Mouse (Mus musculus) layer of hippocampus, adult 11-12 months (tissue): Measurements from ENCODE around the gene Six2.
A peak's percentile ranks its signal among the peaks of the same experiment; 100 is the strongest.

Experiments used
- DNase-seq: peaks from one replicate; pipeline ENCODE4 v3.0.0; 2022; ENCODE audit warnings: low spot score

Six2 gene

DNA sequence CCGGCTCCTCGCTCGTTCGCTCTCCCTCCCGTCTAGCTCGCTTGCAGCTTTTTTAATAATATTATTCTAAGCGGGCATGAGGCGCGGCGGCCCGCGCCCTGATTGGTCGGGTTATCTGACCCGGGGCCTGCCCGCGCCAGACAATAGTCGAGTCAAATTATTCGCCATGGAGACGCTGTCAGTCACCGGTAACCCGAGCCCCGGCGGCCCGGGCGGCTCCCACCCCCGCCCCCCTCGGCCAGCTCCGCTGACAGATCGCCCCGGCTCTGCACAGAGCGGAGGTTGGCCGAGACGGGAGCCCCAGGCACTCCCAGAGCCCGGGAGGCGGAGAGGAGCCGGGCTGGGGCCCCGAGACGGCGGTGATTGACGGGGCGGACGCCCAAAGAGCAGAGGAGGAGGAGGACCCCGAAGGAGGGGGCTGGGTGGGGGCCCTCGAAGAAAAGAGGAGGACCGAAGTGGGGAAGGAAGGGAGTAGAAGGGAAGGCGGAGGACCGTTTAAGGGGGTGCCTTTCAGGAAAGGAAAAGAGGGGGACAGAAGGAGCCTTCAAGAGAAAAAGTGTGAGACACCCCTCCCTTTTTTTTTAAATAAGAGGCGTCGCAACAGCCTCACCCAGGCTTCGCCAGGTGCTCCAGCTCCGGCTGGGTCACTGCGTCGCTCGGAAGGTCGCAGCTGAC is at the start of gene Six2:
Six2 (minus strand) TSS at position 39 of the 675 bp plus-strand sequence.
- DNase-seq, result no peak

DNA sequence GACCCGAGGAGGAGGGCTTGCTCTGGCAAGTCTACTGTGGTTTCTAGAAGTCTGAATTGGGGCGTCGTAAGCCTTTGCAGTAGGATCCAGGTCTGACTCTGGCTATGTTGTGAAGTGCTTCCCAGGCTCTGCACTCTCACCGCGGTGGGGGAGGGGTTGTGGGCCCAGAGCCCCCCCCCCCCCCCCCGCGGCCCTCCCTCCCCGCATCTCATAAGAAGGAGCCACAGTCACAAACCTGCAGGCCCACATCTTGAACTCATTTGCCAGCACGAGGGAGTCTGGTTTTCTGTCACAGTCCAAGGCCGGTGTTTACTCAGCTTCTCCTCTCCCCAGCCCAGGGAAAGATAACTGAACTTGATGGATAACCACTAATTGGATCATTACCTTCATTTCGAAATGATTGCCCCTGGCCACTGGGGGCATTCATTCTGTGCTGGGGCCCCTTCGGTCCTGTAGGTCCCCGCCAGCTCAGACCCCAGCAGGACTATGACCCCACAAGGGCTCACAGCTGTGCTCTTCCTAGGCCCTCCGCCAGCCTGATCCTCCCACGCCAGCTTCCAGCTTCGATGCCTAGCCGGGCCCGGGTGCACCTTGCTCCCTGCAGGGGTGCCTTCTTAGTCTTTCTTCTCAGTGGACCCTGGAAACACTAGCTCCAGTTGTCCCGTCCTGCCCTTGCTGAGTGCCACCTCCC is 49.2 kb upstream of the Six2 start:
- no peak for DNase-seq

DNA sequence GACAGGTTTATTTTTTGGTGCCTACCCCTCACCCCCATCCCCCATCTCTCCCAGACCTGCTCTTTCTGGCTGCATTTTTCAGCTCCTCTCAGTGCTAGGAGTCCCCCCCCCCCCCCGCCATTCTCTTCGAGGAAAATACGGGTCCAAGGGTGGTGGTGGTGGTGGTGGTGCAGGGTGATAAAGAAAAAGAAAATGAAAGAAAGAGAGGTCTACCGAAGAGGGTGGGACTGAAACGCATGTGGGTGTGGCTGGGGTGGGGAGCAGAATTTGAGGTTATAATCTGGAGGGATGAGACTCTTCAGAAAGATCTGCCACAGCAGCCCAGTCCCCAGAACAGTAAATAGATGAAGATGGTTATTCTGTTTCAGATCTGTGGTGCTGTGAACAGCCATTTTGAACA is 43.3 kb upstream of the Six2 start:
- DNase-seq, result no peak

DNA sequence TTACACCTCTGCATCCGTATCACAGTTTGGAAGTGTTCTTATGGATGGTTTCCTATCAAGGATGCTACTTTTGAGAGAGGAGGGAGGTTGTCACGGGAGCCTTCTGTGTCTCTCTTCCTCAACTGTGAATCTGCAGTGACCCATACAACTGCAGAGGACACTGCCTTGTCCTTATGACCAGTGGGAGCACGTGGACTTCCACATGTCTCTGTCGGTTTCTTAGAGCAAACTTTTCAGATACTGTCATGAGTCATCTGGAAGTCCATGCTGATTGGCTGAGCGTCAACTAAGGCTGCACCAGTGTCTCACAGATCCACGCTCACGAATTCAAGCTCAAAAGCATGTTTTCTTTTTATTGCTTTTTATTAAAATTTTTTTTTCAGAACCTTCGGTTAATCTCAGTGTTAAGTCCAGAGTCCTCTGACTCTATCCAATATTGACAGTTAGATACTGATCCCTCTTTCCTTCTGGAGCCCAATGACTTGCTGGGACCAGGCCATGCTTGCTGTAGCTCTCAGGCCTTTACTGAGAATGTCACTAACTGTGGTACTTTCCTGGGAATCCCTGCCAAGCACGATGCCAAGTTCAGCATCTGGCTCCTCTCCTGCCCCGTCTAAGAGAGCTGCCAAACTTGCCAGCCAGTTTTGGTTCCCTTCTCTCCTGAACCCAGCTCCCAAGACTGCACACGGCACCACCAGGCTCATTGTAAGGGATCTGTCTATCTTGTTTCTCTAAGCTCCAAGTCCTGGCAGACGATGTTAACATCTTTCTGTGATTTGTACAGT is 42.3 kb upstream of the Six2 start:
- no peak for DNase-seq

DNA sequence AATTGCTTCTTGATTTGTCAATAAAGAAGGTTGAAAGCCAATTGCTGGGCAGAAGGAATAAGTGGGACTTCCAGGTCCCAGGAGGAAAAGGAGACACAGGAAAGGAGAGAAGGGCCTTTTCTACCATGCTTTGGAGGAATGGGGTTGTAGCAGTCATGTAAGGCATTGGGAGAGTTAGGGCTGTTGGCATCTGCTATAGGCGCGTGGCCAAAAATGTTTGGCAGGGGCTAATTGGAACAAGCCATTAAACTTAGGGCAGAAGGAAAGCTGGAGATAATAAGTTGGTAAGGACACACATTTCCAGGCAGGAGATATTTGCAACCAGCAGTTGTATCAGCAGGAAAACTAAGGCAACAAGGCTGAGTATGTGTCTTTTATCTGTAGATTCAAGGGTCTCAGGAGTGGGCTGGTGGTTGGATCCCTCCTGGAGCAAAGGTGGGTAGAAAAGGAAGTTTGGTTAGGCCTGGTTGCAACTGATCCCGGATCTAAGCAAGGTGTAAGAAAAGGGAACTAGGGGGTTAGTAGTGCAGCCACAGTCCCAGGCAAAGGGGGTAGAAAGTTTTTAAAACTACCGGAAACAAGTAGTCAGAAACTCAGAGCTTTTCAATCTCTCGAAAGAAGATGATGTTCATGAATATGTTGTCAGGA is 40.1 kb upstream of the Six2 start:
- peak; percentile 7 for DNase-seq

DNA sequence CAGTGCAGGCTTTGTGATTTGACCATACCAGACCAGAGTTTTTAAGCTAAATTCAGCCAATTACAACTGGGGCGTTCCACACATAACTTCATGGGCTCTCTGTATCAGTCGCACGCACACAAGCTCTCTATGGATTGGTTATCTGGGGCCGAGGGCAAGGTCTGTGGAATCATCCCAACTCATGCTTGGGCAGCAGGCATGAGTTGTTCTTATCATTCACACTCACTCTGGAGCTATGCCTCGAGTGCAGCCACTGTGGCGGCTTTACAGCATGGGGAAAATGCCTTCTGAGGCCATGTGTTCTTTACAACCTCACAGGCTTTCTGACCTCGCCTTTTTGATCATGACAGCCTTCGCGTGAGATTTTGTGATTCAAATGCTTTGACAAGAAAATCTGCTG is 37.9 kb upstream of the Six2 start:
- no peak for DNase-seq

DNA sequence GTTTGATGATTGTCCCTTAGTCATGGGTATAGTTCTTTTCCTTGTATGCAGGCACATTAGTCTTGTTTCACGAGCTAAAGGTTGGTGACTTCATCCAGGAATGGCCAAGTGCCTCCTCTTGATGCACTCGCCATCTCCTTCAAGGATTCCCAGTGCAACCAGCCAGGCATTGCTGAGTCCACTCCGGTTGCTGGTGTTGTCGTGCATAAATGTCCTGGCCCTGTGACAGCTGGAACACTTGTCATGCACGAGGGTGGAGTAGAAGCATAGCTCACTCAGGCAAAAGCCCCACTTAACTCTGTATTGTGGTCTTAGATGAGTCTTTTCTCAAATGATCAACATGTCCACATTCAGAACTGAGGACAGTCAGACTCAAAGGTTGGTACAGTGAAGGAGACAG is 35.1 kb upstream of the Six2 start:
- DNase-seq, result no peak

DNA sequence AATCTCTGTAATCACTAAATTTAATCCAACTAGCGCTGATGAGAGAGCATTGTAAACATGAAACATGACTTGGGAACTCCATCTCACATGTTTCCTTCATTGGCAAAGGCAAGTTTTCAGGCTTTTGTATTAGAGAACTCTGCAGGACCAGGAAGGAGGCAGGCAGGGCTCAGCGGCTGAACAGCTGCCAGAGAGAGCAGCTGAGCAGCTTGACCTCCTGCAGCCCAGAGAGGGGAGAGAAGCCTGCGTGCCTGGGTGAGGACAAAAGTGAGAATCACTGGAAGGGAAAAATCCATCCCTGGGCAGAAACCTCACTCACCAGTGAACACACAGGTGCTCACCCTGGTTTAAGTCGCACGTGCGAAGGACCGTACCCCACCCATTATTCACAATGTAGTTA is 29.2 kb upstream of the Six2 start:
- no peak for DNase-seq

DNA sequence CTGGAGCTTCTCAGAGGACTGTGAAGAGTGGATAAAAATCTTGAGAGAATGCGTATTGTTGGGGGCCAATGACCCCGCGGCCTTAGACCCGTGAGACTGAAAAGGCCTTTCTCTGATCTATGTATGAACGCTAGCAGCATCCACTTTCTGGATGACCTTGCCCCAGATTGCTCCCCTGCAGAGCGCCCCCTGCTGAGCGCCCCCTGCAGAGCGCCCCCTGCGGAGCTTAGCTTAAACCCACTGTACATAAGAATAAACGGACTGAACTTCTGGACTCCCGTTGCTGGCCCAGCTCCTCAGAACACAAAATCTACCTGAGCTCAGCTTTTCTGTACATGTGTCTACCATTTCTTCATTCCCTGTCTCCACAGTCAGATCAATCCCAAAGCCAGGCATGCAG is 27.7 kb upstream of the Six2 start:
- no peak for DNase-seq

DNA sequence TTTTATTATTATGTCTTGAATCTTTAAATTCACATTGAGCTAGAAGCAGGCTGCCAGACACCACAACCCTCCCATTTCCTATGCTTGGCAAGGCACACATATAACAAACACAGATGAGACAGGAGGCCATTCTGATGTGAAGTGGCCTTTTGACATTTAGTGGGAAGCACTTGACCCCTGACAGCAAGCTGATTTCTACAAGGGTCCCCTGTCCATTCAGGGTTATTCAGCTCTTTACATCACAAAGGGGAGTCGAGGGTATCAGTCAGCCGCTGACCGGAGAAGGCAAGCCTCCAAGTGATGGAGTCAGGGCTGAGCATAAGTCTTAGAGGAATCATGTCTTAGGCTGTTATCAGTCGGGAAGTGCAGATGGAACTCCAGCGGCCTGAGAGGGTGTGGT is 26.3 kb upstream of the Six2 start:
- no peak for DNase-seq

DNA sequence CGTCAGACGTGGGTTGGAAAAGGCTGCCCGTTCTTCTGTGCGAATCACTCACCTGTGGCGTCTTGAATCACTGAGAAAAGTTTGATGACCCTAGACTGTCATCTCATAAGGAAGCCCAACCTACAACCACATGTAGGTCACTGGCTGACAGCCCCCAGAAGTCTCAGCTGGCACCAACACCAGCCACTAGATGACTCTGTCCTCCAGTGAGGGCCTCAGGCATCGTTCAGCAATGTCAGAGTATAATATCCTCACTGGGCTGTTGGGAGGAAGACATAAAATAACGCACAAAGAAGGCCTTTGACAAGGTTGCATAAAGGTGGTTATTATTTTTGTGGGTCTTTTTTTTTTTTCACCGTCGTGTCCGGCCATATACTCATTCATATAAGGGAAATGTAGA is 24.8 kb upstream of the Six2 start:
- no peak for DNase-seq

DNA sequence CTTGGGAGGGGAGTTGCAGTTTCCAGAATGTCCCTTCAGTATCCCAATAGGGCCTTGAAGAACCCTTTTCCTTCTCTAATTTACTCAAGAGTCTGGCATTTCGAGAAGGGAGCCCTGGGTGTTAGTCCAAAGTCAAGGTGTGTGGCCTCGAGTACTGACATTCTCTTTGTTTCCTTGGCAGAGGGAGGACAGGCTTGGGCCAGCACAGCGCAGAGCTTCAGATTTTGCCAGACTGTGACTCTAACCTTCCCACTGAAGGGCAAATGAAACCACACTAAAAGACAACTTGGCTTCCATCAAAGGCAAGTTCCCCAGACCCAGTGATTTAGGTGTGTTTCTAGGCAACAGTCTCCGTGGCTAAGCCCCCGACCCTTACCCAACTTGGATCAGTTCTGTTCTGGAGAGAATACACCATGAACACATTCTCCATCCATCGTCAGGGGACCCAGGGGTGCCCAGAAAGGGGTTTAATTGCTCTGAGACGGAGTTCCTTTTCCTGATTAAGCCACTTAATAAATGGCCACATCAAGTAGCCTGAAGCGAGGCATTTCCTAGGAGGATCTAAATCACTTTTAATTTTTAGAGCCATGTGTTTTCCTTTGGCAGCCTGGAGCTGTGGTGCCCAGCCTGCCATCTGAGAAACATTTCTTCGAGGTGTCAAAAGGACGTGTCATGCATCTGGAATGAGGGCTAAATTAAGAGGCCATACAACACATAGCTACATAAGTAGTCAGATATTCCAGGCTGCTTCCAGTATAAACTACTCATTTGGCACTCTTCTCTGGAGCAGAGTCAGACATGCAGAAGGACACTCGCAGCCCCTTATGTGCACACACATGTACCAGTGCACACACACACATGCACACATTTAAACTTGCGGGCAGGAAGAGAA is 16.5 kb upstream of the Six2 start:
- DNase-seq, result no peak

DNA sequence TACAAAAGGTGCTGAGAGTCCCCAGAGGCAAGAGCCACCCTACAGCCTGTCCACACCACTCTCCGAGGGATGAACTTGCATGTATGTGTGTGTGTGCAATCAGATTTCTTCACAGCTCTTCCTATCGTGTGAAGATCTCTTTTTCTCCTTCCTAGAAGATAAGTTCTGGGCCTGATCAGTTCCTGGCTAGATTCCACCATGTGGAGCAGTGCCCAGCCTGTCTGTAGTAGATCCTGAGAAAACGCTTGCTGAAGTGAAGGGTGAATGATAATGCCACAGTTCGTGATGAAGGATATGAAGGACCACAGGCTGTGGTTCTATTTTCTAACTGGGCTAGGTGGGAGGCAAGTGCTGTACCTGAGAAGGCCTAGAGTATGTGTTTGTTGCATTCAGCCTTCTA is 12.0 kb upstream of the Six2 start:
- no peak for DNase-seq

DNA sequence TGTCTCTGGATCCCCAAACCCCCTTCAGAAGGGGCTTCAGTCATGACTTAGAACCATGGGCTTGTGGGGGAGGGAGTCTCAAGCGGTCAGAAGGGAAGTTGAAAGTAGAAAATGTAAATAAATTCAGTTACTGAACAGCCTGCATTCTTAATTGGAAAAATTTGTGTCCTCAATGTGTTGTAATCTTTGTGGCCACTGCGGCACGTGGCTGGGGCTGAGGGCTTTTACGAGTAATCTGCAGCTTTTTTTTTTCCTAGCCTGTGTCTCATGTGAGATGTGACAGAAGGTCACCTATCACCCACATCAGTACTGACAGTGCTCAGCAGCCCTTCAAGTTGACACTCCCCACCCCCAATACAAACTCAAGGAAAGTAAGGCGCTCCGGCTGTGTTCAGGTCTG is 10.6 kb upstream of the Six2 start:
- DNase-seq, result no peak

DNA sequence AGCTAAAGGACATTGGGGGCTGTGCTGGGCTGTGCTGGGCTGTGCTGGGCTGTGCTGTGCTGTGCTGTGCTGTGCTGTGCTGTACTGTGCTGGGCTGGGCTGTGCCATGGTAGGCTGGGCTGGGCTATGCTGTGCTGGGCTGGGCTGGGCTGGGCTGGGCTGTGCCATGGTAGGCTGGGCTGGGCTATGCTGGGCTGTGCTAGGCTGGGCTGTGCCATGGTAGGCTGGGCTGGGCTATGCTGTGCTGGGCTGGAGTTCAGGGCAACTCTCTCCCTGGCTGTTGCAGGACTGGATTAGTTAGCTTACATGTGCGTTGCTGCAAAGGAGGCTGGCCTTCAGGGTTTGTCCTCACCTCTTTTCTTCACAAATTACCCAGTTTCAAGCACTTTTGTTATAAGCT is 9.9 kb upstream of the Six2 start:
- DNase-seq, result no peak

DNA sequence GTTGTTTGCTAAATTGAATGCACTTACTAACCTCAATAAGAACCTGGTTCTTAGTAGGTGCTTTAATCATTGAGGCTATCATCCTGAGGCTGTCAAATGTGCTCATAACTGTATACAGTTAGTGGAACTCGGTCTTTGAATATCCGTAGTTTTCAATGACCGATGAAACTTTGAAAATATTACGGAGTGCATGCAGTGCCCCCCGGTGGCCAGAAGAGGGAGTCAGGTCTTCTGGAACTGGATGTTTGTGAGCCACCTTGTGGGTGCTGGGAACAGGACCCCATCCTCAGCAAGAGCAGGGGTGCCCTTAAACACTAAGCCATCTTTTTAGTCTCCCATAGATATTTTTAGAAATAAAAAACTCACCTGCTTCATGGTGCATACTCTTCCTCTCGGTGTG is 6.4 kb upstream of the Six2 start:
- no peak for DNase-seq

DNA sequence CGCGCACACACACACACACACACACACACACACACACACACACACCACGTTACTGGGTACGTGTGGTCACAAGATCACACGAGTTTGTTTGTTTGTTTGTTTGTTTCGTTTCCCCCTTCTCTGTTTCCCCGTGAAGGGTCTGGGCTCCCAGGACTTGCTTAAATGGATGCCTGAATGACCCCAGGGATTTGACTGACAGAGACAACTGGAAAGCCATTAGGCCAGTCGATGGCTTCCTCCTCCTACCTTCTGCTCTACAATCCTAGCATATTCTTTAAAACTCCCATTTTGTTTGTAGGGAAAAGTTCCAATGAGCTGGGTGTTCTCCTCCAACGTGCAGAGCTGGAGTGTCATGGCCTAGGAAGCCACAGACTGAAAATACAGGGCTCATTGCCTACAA is 5.0 kb upstream of the Six2 start:
- no peak for DNase-seq

DNA sequence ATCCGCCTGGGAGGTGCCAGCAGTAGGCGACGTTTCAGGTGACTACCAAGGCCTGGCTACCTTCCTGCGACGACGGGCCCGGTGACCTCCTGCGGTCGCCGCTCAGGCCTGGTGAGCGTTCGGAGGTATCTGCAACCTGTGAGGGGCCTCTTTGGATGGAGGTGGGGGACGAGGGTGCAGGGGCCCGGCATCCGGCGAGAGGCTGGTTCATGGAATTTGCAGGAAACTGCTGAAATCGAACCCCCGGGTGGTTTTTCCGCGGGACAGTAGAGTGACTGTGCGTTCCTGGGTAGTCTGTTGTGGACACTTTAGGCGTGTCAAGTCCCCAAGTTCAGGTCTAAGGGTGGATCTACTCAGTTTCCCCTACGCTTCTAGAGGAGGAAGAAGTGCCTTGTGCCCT is 4.5 kb upstream of the Six2 start:
- no peak for DNase-seq

DNA sequence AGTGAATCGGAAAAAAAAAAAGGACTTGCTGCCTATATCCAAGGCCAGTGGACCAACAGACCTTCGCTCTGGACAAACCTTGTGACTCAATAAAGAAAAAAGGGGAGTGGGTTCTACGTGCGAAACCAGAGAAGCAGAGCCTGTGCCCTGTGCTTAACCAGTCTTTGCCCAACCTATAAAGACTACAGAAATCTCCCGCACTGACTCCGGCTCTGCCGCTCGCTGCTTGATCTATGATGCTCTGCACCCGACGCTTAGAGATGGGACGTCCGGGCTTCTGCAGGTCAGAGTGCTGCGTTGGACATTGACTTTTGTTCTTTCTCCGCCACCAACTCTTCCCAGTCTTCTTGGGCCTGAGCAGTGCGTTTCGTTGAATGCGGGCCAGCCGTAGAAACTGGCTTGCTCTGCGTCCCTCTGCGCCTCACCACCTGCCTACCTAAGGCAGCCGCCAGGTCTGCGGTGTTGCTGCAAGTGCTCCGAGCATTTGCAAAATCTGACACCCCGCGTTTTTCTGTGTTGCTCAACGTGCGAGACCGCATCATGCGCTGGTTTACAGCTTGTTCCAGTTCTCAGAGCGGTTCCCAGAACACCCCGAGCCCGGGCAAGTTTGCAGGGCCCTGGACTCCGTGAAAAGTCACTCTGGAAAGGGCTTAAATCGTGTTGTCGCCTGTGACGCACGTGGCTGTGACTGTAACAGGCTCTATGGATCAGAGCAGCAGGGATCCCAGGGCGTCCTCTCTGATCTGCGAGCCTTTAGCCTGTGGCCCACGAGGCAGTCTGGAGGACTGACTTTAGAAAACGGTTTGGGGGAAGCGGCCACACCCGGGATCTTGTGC is 3.8 kb upstream of the Six2 start:
- DNase-seq, result no peak

DNA sequence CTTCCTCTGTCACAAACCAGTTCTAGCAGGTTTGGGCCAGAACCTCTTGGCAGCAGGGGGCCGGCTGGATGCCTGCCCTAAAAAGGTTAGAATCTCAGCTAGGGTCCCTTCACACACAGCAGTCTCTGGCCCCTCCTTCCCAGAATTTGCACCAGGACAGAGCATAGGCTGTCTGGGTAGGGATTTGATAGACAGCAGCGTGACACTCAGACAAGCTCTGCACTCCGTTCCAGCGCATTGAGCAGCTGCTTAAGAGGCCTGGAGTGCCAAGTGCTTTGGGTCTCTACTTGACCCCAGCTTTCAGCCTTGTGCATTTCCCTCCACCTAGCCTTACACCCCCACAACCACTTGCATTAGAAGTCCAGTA is 2.9 kb upstream of the Six2 start:
- no peak for DNase-seq
